Comparison of ENCODE assay signal across 8 mouse cellular contexts in genomic region chr5:44224916-44225600, GRCm38 (mm10). TPM values are rescaled to one million over a fixed set of nuclear protein-coding genes. Genes with fewer than 3 reads are reported as not detected.
DNase-seq lines count a peak whose midpoint lies in the region; ATAC-seq and TF ChIP-seq lines count a peak whose summit lies in the region.

No protein-coding gene starts in this region.

- no peak for ATAC-seq in kidney, embryonic 16.5 days (ENCODE audit: low FRiP score, low TSS enrichment)
- ATAC-seq in hindbrain, postnatal 0 days, result no peak
- ATAC-seq in monocyte, adult 5-6 weeks (replicated peaks; ENCODE audit: insufficient number of reproducible peaks, low FRiP score, low TSS enrichment, poor library complexity, severe bottlenecking), result no peak

- DNase-seq in kidney, adult 8-10 months, result no peak
- DNase-seq in c-Kit-positive CD71-positive TER-119-negative erythroid progenitor cells, embryonic 14.5 days (ENCODE audit: low read depth), result peak; percentile 50
- no peak for DNase-seq in hindbrain, postnatal 0 days (ENCODE audit: low spot score)
- peak; percentile 39 for DNase-seq in naive thymus-derived CD4-positive, alpha-beta T cell, adult 2 months (ENCODE audit: low read depth)
- DNase-seq in ovary, postnatal 36 days (ENCODE audit: low spot score), result no peak
- DNase-seq in adrenal gland, adult 18-20 months (ENCODE audit: low spot score in 2 of 2), result no peak

- TF ChIP-seq CTCF in hindbrain, postnatal 0 days (IDR thresholded peaks at IDR 0.05; ENCODE audit: low read depth), result no peak

- peaks cover 33% of the 10 kb centered on the region for H3K4me1 ChIP-seq in kidney, embryonic 16.5 days (ENCODE audit: insufficient read depth, low read length)
- peaks cover 16% of the 10 kb centered on the region for H3K4me1 ChIP-seq in hindbrain, postnatal 0 days (ENCODE audit: insufficient read depth, low read length)

- no peaks in the 10 kb centered on the region for H3K36me3 ChIP-seq in kidney, embryonic 16.5 days (ENCODE audit: insufficient read depth, low read length)
- no peaks in the 10 kb centered on the region for H3K36me3 ChIP-seq in hindbrain, postnatal 0 days (ENCODE audit: insufficient read depth, low read length)

- peak overlapping the region; percentile 81 for H3K4me2 ChIP-seq in kidney, embryonic 16.5 days (replicated peaks; ENCODE audit: low read depth, low read length)
- H3K4me2 ChIP-seq in hindbrain, postnatal 0 days (ENCODE audit: low read depth, low read length), result peak overlapping the region; percentile 78

- H3K27me3 ChIP-seq in kidney, embryonic 16.5 days (ENCODE audit: insufficient read depth, low read length), result no peaks in the 10 kb centered on the region
- no peaks in the 10 kb centered on the region for H3K27me3 ChIP-seq in hindbrain, postnatal 0 days (ENCODE audit: insufficient read depth, low read length)

- 77% methylated on average over 4 of the region's 4 CpGs for WGBS in kidney, embryonic 16.5 days
- WGBS in hindbrain, postnatal 0 days, result 62% methylated on average over 4 of the region's 4 CpGs

- H3K9me3 ChIP-seq in kidney, embryonic 16.5 days (ENCODE audit: low read length), result no peaks in the 10 kb centered on the region
- H3K9me3 ChIP-seq in hindbrain, postnatal 0 days (ENCODE audit: low read length), result no peaks in the 10 kb centered on the region

- H3K9ac ChIP-seq in kidney, embryonic 16.5 days (replicated peaks; ENCODE audit: low read length), result peak overlapping the region; percentile 93; the same call in 1 of the 2 replicates
- peak overlapping the region; percentile 97; the same call in 1 of the 2 replicates for H3K9ac ChIP-seq in hindbrain, postnatal 0 days (replicated peaks; ENCODE audit: low read length)

- H3K27ac ChIP-seq in kidney, embryonic 16.5 days (ENCODE audit: low read length), result no peak overlapping the region
- H3K27ac ChIP-seq in hindbrain, postnatal 0 days, result no peak overlapping the region

- peak overlapping the region; percentile 86 for H3K4me3 ChIP-seq in kidney, embryonic 16.5 days (ENCODE audit: low read length)
- peak overlapping the region; percentile 91 for H3K4me3 ChIP-seq in hindbrain, postnatal 0 days (ENCODE audit: low read length)

RNA-seq across cellular contexts. Expression of gene Tapt1, which starts 1.4 kb away (rescaled TPM):
- polyA plus RNA-seq in kidney, embryonic 16.5 days (2015; fragmentation: Nextera tagmentation; extraction: Ambion mirVana), result 33.6 and 34.6 TPM in 2 replicates
- 82.3 and 86.4 TPM in 2 replicates for total RNA-seq in hindbrain, postnatal 0 days (2014; rRNA removed)
- 24.6 and 26.5 TPM in 2 replicates for polyA plus RNA-seq in hindbrain, postnatal 0 days (2015; fragmentation: Nextera tagmentation; extraction: Ambion mirVana)
- total RNA-seq in monocyte, adult 5-6 weeks (2017), result 60.4 to 82.0 TPM (median 80.8 TPM) in 3 replicates
- 10 to 100 TPM; 52.9 to 56.8 TPM for total RNA-seq in adrenal gland, adult 18-20 months (2021)

Comparison
In these comparisons a context has a peak if more than half of its experiments do, and no peak if none do; other contexts are left out.
1. DNase-seq: peak in c-Kit-positive CD71-positive TER-119-negative erythroid progenitor cells, embryonic 14.5 days (single experiment) and naive thymus-derived CD4-positive, alpha-beta T cell, adult 2 months (single experiment); none in kidney, adult 8-10 months (0 of 2), hindbrain, postnatal 0 days (single experiment), ovary, postnatal 36 days (single experiment) and adrenal gland, adult 18-20 months (0 of 2).